ENCODE assay signal across 10 mouse cellular contexts in genomic region chr15:98710442-98710841, GRCm38 (mm10). TPM values are rescaled to one million over a fixed set of nuclear protein-coding genes. Genes with fewer than 3 reads are reported as not detected.
A peak's percentile ranks its signal among the peaks of the same experiment; 100 is the strongest.
DNase-seq lines count a peak whose midpoint lies in the region; ATAC-seq and TF ChIP-seq lines count a peak whose summit lies in the region.
"Had no signal": no experiment of that assay in that cellular context is flagged by ENCODE, and none has a peak within 500 bp of the region (broad histone marks: within the 10 kb centered on the region; RNA-seq: fewer than 3 reads in every experiment).

No protein-coding gene starts in this region.

- H3K36me3 ChIP-seq in intestine, embryonic 14.5 days (ENCODE audit: control insufficient read depth, insufficient read depth, low read length) = no peaks in the 10 kb centered on the region
- no peaks in the 10 kb centered on the region for H3K36me3 ChIP-seq in intestine, embryonic 16.5 days (ENCODE audit: control insufficient read depth, insufficient read depth, low read length)
- no peaks in the 10 kb centered on the region for H3K36me3 ChIP-seq in G1E (replicated peaks)
- no peaks in the 10 kb centered on the region for H3K36me3 ChIP-seq in limb, embryonic 11.5 days (ENCODE audit: control insufficient read depth, insufficient read depth, low read length)
- H3K36me3 ChIP-seq: lung, embryonic 15.5 days had no signal

- no peak; the same call in 1 of the 2 replicates for ATAC-seq in intestine, embryonic 14.5 days (replicated peaks; ENCODE audit: low FRiP score, low TSS enrichment, low read depth)
- ATAC-seq in intestine, embryonic 16.5 days = no peak
- no peak for ATAC-seq in G1E (ENCODE audit: extremely low read depth, insufficient number of reproducible peaks, low FRiP score, poor library complexity, severe bottlenecking)
- no peak for ATAC-seq in limb, embryonic 11.5 days (ENCODE audit: insufficient number of reproducible peaks, low FRiP score, low TSS enrichment, low read depth)

- WGBS in intestine, embryonic 14.5 days = 12% methylated on average over 9 of the region's 9 CpGs
- 12% methylated on average over 9 of the region's 9 CpGs for WGBS in intestine, embryonic 16.5 days
- 17% methylated on average over 9 of the region's 9 CpGs for WGBS in limb, embryonic 11.5 days

- H3K27ac ChIP-seq in intestine, embryonic 14.5 days (ENCODE audit: low read depth) = no peak overlapping the region
- no peak overlapping the region for H3K27ac ChIP-seq in intestine, embryonic 16.5 days (ENCODE audit: low read length)
- H3K27ac ChIP-seq in limb, embryonic 11.5 days (replicated peaks; ENCODE audit: low read depth, low read length) = no peak overlapping the region
- H3K27ac ChIP-seq: lung, embryonic 15.5 days had no signal

- H3K4me2 ChIP-seq in intestine, embryonic 14.5 days (ENCODE audit: low read length) = no peak overlapping the region
- H3K4me2 ChIP-seq in intestine, embryonic 16.5 days (ENCODE audit: low read depth, low read length) = no peak overlapping the region
- no peak overlapping the region for H3K4me2 ChIP-seq in limb, embryonic 11.5 days (ENCODE audit: low read depth, severe bottlenecking)
- H3K4me2 ChIP-seq: lung, embryonic 15.5 days had no signal

- no peak overlapping the region for H3K4me3 ChIP-seq in intestine, embryonic 14.5 days (ENCODE audit: low read depth, low read length)
- H3K4me3 ChIP-seq in intestine, embryonic 16.5 days (ENCODE audit: low read length) = no peak overlapping the region
- H3K4me3 ChIP-seq in G1E (ENCODE audit: low read depth, low read length) = no peak overlapping the region
- no peak overlapping the region for H3K4me3 ChIP-seq in limb, embryonic 11.5 days (ENCODE audit: low read depth, low read length)
- H3K4me3 ChIP-seq: erythroblast, embryonic 14.5 days; lung, embryonic 15.5 days had no signal

- no peak overlapping the region for H3K9ac ChIP-seq in intestine, embryonic 14.5 days (ENCODE audit: low read length)
- no peak overlapping the region for H3K9ac ChIP-seq in intestine, embryonic 16.5 days (ENCODE audit: low read depth, low read length)
- no peak overlapping the region for H3K9ac ChIP-seq in limb, embryonic 11.5 days (ENCODE audit: low read length)
- H3K9ac ChIP-seq: lung, embryonic 15.5 days had no signal

- peak; percentile 85 for DNase-seq in intestine, embryonic 14.5 days (ENCODE audit: low spot score)
- no peak for DNase-seq in G1E (ENCODE audit: low spot score)
- DNase-seq in cerebellum, adult 8-10 months = peak; percentile 58
- peak; percentile 61 for DNase-seq in gastrocnemius, postnatal 14 days
- peak; percentile 85 for DNase-seq in limb, embryonic 11.5 days (ENCODE audit: low spot score)
- peak; percentile 48 for DNase-seq in ovary, postnatal 14 days (ENCODE audit: low spot score)
- DNase-seq in thymus, postnatal 25 days = peak; percentile 76

- no peaks in the 10 kb centered on the region for H3K9me3 ChIP-seq in intestine, embryonic 14.5 days (ENCODE audit: control insufficient read depth, low read length)
- no peaks in the 10 kb centered on the region for H3K9me3 ChIP-seq in intestine, embryonic 16.5 days (ENCODE audit: control insufficient read depth, low read length)
- H3K9me3 ChIP-seq in G1E (replicated peaks) = no peaks in the 10 kb centered on the region
- no peaks in the 10 kb centered on the region for H3K9me3 ChIP-seq in limb, embryonic 11.5 days (ENCODE audit: control insufficient read depth, low read length)
- H3K9me3 ChIP-seq: lung, embryonic 15.5 days had no signal

- peak; percentile 70 for TF ChIP-seq CTCF in G1E (IDR thresholded peaks at IDR 0.05; ENCODE audit: low read depth, low read length)

- intact Hi-C loops in gastrocnemius, postnatal 14 days (cut with DNase I; ENCODE audit: low total_unique reads) = no loop called here

- no peaks in the 10 kb centered on the region for H3K4me1 ChIP-seq in intestine, embryonic 14.5 days (replicated peaks; ENCODE audit: control insufficient read depth, insufficient read depth, low read length)
- H3K4me1 ChIP-seq in intestine, embryonic 16.5 days (ENCODE audit: control insufficient read depth, insufficient read depth, low read length) = no peaks in the 10 kb centered on the region
- peaks cover 23% of the 10 kb centered on the region for H3K4me1 ChIP-seq in G1E (ENCODE audit: insufficient read depth, low read depth, low read length)
- no peaks in the 10 kb centered on the region for H3K4me1 ChIP-seq in limb, embryonic 11.5 days (ENCODE audit: control insufficient read depth, insufficient read depth, low read length)

- 0 out of 2 replicates have a peak, but pooled peaks cover 3% of the 10 kb centered on the region for H3K27me3 ChIP-seq in intestine, embryonic 14.5 days (replicated peaks; ENCODE audit: control insufficient read depth, insufficient read depth, low read length)
- no peaks in the 10 kb centered on the region for H3K27me3 ChIP-seq in intestine, embryonic 16.5 days (replicated peaks; ENCODE audit: control insufficient read depth, insufficient read depth, low read length)
- H3K27me3 ChIP-seq in G1E (ENCODE audit: insufficient read depth, low read length) = peaks cover 41% of the 10 kb centered on the region
- H3K27me3 ChIP-seq in limb, embryonic 11.5 days (ENCODE audit: control insufficient read depth, insufficient read depth, low read length) = no peaks in the 10 kb centered on the region

RNA-seq across cellular contexts. Expression of gene Ccdc65, which starts 2.4 kb away (rescaled TPM):
- 0.57 and 1.6 TPM in 2 replicates for polyA plus RNA-seq in intestine, embryonic 14.5 days (2014; fragmentation: Nextera tagmentation; extraction: Ambion mirVana)
- 0.66 and 0.70 TPM in 2 replicates for polyA plus RNA-seq in intestine, embryonic 16.5 days (2015; fragmentation: Nextera tagmentation; extraction: Ambion mirVana)
- 1.0 TPM in 1 of 2 replicates, not detected in the other for total RNA-seq in G1E (2014; fragmentation: Nextera tagmentation)
- 0.06 and 0.60 TPM in 2 replicates for total RNA-seq in G1E (2017)
- polyA plus RNA-seq in G1E (2012) = not detected in 2 replicates
- total RNA-seq in gastrocnemius, postnatal 14 days (2021) = not detected
- polyA plus RNA-seq in limb, embryonic 11.5 days (2014; fragmentation: Nextera tagmentation; extraction: Ambion mirVana) = 0.48 and 1.3 TPM in 2 replicates
- polyA plus RNA-seq: erythroblast, embryonic 14.5 days had no signal

RNA-seq across cellular contexts. Expression of gene Fkbp11, which starts 17.6 kb away (rescaled TPM):
- 47.9 and 53.1 TPM in 2 replicates for polyA plus RNA-seq in intestine, embryonic 14.5 days (2014; fragmentation: Nextera tagmentation; extraction: Ambion mirVana)
- 96.8 and 108 TPM in 2 replicates for polyA plus RNA-seq in intestine, embryonic 16.5 days (2015; fragmentation: Nextera tagmentation; extraction: Ambion mirVana)
- 11.5 and 14.1 TPM in 2 replicates for total RNA-seq in G1E (2014; fragmentation: Nextera tagmentation)
- 6.2 and 6.7 TPM in 2 replicates for total RNA-seq in G1E (2017)
- polyA plus RNA-seq in G1E (2012) = 20.2 and 23.8 TPM in 2 replicates
- total RNA-seq in gastrocnemius, postnatal 14 days (2021) = 1 to 10 TPM; 3.9 to 4.4 TPM
- polyA plus RNA-seq in limb, embryonic 11.5 days (2014; fragmentation: Nextera tagmentation; extraction: Ambion mirVana) = 24.3 and 25.7 TPM in 2 replicates

RNA-seq across cellular contexts. Expression of gene Rnd1, which starts 33.2 kb away (rescaled TPM):
- 0.83 and 1.0 TPM in 2 replicates for polyA plus RNA-seq in intestine, embryonic 14.5 days (2014; fragmentation: Nextera tagmentation; extraction: Ambion mirVana)
- 0.95 and 1.1 TPM in 2 replicates for polyA plus RNA-seq in intestine, embryonic 16.5 days (2015; fragmentation: Nextera tagmentation; extraction: Ambion mirVana)
- total RNA-seq in G1E (2014; fragmentation: Nextera tagmentation) = 3.2 and 3.3 TPM in 2 replicates
- total RNA-seq in G1E (2017) = 1.2 and 1.5 TPM in 2 replicates
- 1.0 and 1.1 TPM in 2 replicates for polyA plus RNA-seq in G1E (2012)
- 1 to 10 TPM in 1 of 2 experiments, under 1 TPM in 1; 0.40 to 1.2 TPM for total RNA-seq in gastrocnemius, postnatal 14 days (2021)
- 0.29 and 0.37 TPM in 2 replicates for polyA plus RNA-seq in limb, embryonic 11.5 days (2014; fragmentation: Nextera tagmentation; extraction: Ambion mirVana)
- polyA plus RNA-seq: erythroblast, embryonic 14.5 days had no signal

RNA-seq across cellular contexts. Expression of gene Ddx23, which starts 47.7 kb away (rescaled TPM):
- polyA plus RNA-seq in intestine, embryonic 14.5 days (2014; fragmentation: Nextera tagmentation; extraction: Ambion mirVana) = 27.1 TPM in 2 replicates
- 15.6 and 17.6 TPM in 2 replicates for polyA plus RNA-seq in intestine, embryonic 16.5 days (2015; fragmentation: Nextera tagmentation; extraction: Ambion mirVana)
- total RNA-seq in G1E (2014; fragmentation: Nextera tagmentation) = 61.4 and 66.6 TPM in 2 replicates
- total RNA-seq in G1E (2017) = 101 and 154 TPM in 2 replicates
- polyA plus RNA-seq in G1E (2012) = 100 and 112 TPM in 2 replicates
- total RNA-seq in gastrocnemius, postnatal 14 days (2021) = 10 to 100 TPM; 45.1 to 48.1 TPM
- 24.8 and 27.7 TPM in 2 replicates for polyA plus RNA-seq in limb, embryonic 11.5 days (2014; fragmentation: Nextera tagmentation; extraction: Ambion mirVana)

RNA-seq across cellular contexts. Expression of gene Arf3, which starts 52.6 kb away (rescaled TPM):
- polyA plus RNA-seq in intestine, embryonic 14.5 days (2014; fragmentation: Nextera tagmentation; extraction: Ambion mirVana) = 34.6 and 37.1 TPM in 2 replicates
- polyA plus RNA-seq in intestine, embryonic 16.5 days (2015; fragmentation: Nextera tagmentation; extraction: Ambion mirVana) = 35.4 and 40.1 TPM in 2 replicates
- total RNA-seq in G1E (2014; fragmentation: Nextera tagmentation) (60.9 and 65.0 TPM in 2 replicates), G1E (2017) (37.9 and 41.6 TPM in 2 replicates)
- polyA plus RNA-seq in G1E (2012) = 55.4 and 58.2 TPM in 2 replicates
- 10 to 100 TPM; 14.6 to 15.8 TPM for total RNA-seq in gastrocnemius, postnatal 14 days (2021)
- 34.7 and 36.4 TPM in 2 replicates for polyA plus RNA-seq in limb, embryonic 11.5 days (2014; fragmentation: Nextera tagmentation; extraction: Ambion mirVana)
